Mouse (Mus musculus) small intestine, adult 2 months (tissue): ENCODE results near the gene Ugt1a9.
"Not testable (repeated sequence)": the region's sequence is repeated elsewhere in the genome, so short reads cannot be mapped to it uniquely, and the experiment has no call there.

Experiments
- CTCF ChIP-seq: fragments of 200-500 bp; IDR thresholded peaks from 2 replicates; pipeline ENCODE4 v1.5.1; 2012; ENCODE audit warnings: low read depth, mild to moderate bottlenecking, control low read depth, inconsistent platforms, low read length, moderate library complexity, mixed read lengths; ENCODE audit not compliant: insufficient replicate concordance, insufficient read length; ENCODE audit errors: extremely low read depth
- POLR2A ChIP-seq: fragments of 200-500 bp; IDR thresholded peaks from 2 replicates; pipeline ENCODE4 v1.6.1; 2012; ENCODE audit warnings: low read depth, mild to moderate bottlenecking, control low read depth, inconsistent platforms, low read length, moderate library complexity

DNA sequence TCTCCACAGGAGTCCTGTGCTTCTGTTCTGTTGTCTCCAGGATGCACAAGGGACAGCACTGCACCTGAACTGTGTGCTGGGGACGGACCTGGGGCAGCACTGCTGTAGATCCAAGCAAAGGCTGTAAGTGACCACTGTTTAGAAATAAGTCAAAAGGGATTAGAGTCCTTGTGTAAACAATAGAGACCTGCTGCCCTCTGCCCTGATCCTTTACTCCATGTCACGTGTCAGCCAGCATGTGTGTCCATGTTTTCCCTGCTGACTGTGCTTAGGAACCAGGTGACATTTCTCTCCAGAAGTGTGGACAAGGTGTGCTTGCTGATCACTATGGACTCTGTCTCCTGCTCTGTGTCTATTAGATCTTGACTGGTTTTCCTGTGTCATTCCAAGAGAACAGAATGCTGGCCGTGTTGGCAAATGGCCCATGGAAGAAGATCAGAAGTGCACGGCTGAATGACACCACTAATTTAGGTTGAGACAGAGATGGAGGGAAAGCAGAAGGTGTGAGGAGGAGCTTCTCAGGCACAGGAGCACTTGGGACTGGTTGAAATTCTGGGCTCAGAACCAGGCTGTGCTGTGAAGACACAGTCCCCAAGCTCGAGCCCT, 25.7 kb upstream of the Ugt1a9 start:
- not testable (repeated sequence) for TF ChIP-seq POLR2A, CTCF
